Mouse (Mus musculus): ENCODE measurements around the gene Gm4027. TPM values are rescaled to one million over a fixed set of nuclear protein-coding genes. Genes with fewer than 3 reads are reported as not detected.
"Not testable (repeated sequence)": the region's sequence is repeated elsewhere in the genome, so short reads cannot be mapped to it uniquely, and the experiment has no call there.

The Gm4027 gene
- not detected in 2 replicates for polyA plus RNA-seq (2016; fragmentation: Nextera tagmentation; extraction: Ambion mirVana)

DNA sequence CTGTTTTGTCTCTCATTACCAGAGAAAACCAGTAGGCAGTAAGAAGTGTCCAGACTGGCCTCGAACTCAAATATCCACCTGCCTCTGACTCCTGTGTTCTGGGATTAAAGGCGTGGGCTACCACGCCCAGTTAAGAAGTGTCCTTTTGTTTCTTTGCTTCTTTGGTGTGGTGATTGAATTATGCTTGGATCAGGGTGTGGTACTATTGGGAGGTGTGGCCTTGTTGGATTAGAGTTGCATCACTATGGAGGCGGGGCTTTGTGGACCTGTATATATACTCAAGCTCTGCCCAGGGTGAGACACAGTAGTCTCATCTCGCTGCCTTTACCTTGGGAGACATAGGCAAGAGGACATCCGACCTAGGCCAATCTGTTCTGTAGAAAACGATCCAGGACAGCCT is at the start of gene Gm4027:
Gm4027 (plus strand) TSS at position 301 of the 400 bp plus-strand sequence.
- H3K27ac ChIP-seq (replicated peaks); ATAC-seq (ENCODE audit: low FRiP score, low read depth): not testable (repeated sequence)

GRCm38 (mm10) chr12:87601388-87601787 is 17.3 kb upstream of the Gm4027 start:
- H3K27me3 ChIP-seq; H3K36me3 ChIP-seq; H3K9me3 ChIP-seq; ATAC-seq (ENCODE audit: low FRiP score, low read depth); H3K4me3 ChIP-seq; H3K4me2 ChIP-seq (replicated peaks); H3K4me1 ChIP-seq; H3K9ac ChIP-seq (replicated peaks); H3K27ac ChIP-seq (replicated peaks): not testable (repeated sequence)
- WGBS = 4% methylated on average over 2 of the region's 2 CpGs

More for the DNA sequence above, at the start of gene Gm4027:
- H3K27me3 ChIP-seq; H3K4me1 ChIP-seq; H3K9me3 ChIP-seq; H3K9ac ChIP-seq (replicated peaks); H3K4me2 ChIP-seq (replicated peaks); H3K36me3 ChIP-seq; H3K4me3 ChIP-seq: not testable (repeated sequence)
- WGBS = 90% methylated on average over 4 of the region's 7 CpGs

DNA sequence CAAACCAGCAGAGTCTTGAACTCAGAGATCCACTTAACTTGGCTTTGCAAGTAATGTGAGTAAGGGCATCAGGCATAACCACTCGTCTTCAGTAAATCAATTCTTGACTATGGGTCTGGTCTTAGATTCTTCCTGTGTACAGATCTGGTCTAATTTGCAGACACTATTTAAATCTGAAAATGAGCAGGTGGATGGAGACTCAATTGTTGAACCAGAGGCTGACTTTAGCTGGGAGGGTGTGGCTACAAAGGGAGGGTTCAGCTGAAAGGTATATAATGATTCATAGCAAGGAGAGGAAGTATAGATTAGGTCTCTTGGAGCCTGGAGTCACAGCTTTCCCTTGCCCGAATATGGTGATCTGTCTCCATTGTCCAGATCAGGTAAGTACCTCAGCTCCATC is 16.3 kb upstream of the Gm4027 start, which contains the start of gene Oog1:
Oog1 (plus strand) TSS at position 301 of the 400 bp plus-strand sequence.
- not testable (repeated sequence) for ATAC-seq (ENCODE audit: low FRiP score, low read depth); H3K9ac ChIP-seq (replicated peaks); H3K36me3 ChIP-seq; H3K27me3 ChIP-seq; H3K4me3 ChIP-seq; H3K4me2 ChIP-seq (replicated peaks); H3K4me1 ChIP-seq; H3K27ac ChIP-seq (replicated peaks); H3K9me3 ChIP-seq
- whole genome bisulfite sequencing = 87% methylated on average over 1 of the region's 2 CpGs

GRCm38 (mm10) chr12:87644520-87644919 is 25.9 kb downstream of the Gm4027 start, which contains the start of gene Gm16381:
TSS of gene Gm16381 (minus strand) at chr12:87644620.
- not testable (repeated sequence) for ATAC-seq (ENCODE audit: low FRiP score, low read depth); H3K9me3 ChIP-seq; H3K27me3 ChIP-seq; H3K4me2 ChIP-seq (replicated peaks); H3K36me3 ChIP-seq; H3K4me1 ChIP-seq; H3K4me3 ChIP-seq; H3K9ac ChIP-seq (replicated peaks); H3K27ac ChIP-seq (replicated peaks)
- WGBS = 88% methylated on average over 1 of the region's 2 CpGs

GRCm38 (mm10) chr12:87652916-87653703 is 34.4 kb downstream of the Gm4027 start:
- not testable (repeated sequence) for H3K9ac ChIP-seq (replicated peaks); ATAC-seq (ENCODE audit: low FRiP score, low read depth); H3K36me3 ChIP-seq; H3K9me3 ChIP-seq; H3K4me2 ChIP-seq (replicated peaks); H3K4me3 ChIP-seq; H3K4me1 ChIP-seq; H3K27me3 ChIP-seq; H3K27ac ChIP-seq (replicated peaks)
- WGBS = 76% methylated on average over 2 of the region's 4 CpGs

Other genes starting within 250 kb of the Gm4027 start
- gene Sptlc2, start 230.5 kb upstream of the Gm4027 start, polyA plus RNA-seq (2016; fragmentation: Nextera tagmentation; extraction: Ambion mirVana) = 54.8 and 65.2 TPM in 2 replicates
- 281 and 287 TPM in 2 replicates for gene Slirp, start 175.0 kb upstream of the Gm4027 start, polyA plus RNA-seq (2016; fragmentation: Nextera tagmentation; extraction: Ambion mirVana)
- 51.2 and 55.2 TPM in 2 replicates for gene Alkbh1, start 174.9 kb upstream of the Gm4027 start, polyA plus RNA-seq (2016; fragmentation: Nextera tagmentation; extraction: Ambion mirVana)
- gene Snw1, start 146.6 kb upstream of the Gm4027 start, polyA plus RNA-seq (2016; fragmentation: Nextera tagmentation; extraction: Ambion mirVana) = 152 and 155 TPM in 2 replicates
- not detected in 2 replicates for gene Gm5788, start 124.1 kb upstream of the Gm4027 start, polyA plus RNA-seq (2016; fragmentation: Nextera tagmentation; extraction: Ambion mirVana)
- not detected in 2 replicates for gene Gm8300, start 104.6 kb upstream of the Gm4027 start, polyA plus RNA-seq (2016; fragmentation: Nextera tagmentation; extraction: Ambion mirVana)
- not detected in 2 replicates for gene Oog1, start 16.2 kb upstream of the Gm4027 start, polyA plus RNA-seq (2016; fragmentation: Nextera tagmentation; extraction: Ambion mirVana)
- gene Gm16381, start 25.8 kb downstream of the Gm4027 start, polyA plus RNA-seq (2016; fragmentation: Nextera tagmentation; extraction: Ambion mirVana) = not detected in 2 replicates
- not detected in 2 replicates for gene Gm21319, start 156.9 kb downstream of the Gm4027 start, polyA plus RNA-seq (2016; fragmentation: Nextera tagmentation; extraction: Ambion mirVana)
- not detected in 2 replicates for gene Gm21936, start 176.6 kb downstream of the Gm4027 start, polyA plus RNA-seq (2016; fragmentation: Nextera tagmentation; extraction: Ambion mirVana)
- gene BB287469, start 197.7 kb downstream of the Gm4027 start, polyA plus RNA-seq (2016; fragmentation: Nextera tagmentation; extraction: Ambion mirVana) = not detected in 2 replicates
- not detected in 2 replicates for gene Gm2001, start 223.5 kb downstream of the Gm4027 start, polyA plus RNA-seq (2016; fragmentation: Nextera tagmentation; extraction: Ambion mirVana)

All from midbrain, embryonic 12.5 days (tissue).